Mouse (Mus musculus): ENCODE data around the gene Htr1d. TPM values are rescaled to one million over a fixed set of nuclear protein-coding genes. Genes with fewer than 3 reads are reported as not detected.

Gene Htr1d
- polyA plus RNA-seq, 1 experiment, result 0.81 TPM

DNA sequence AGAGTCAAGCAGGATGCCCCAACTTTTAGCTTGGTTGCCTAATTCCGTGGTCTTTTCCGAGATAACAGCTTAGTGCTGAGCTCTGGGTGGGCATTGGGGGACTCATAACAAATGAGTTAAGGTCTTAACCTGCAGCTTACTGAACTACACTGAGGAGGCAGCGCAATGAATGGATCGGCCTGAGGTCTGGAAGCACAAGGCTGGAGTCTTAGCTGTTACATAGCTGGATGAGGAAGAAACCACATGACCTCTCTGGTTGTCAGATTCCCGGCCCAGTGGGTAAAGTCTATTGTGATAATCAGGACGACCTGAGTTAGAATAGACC is 38.4 kb downstream of the Htr1d start:
- H3K4me3 ChIP-seq (ENCODE audit: insufficient read depth, low read length), result peak overlapping the region; percentile 82
- H3K4me1 ChIP-seq (ENCODE audit: control insufficient read depth, insufficient read depth, low read length), result peaks cover 1% of the 10 kb centered on the region; the same call in 1 of the 2 replicates
- TF ChIP-seq POLR2A (IDR thresholded peaks at IDR 0.05; ENCODE audit: extremely low read depth, insufficient read depth, low read length) (no peak), CTCF (IDR thresholded peaks at IDR 0.05; ENCODE audit: extremely low read depth, insufficient read depth, low read length) (no peak)
- H3K27ac ChIP-seq (ENCODE audit: insufficient read depth, low read length), result peak overlapping the region; percentile 93; the same call in 1 of the 2 replicates

GRCm38 (mm10) chr4:136462086-136462838 is 38.9 kb downstream of the Htr1d start, which contains the start of gene 6030445D17Rik:
Gene 6030445D17Rik (plus strand): TSS chr4:136462250.
- peak within 1 kb of the TSS; percentile 93 for H3K27ac ChIP-seq (ENCODE audit: insufficient read depth, low read length)

DNA sequence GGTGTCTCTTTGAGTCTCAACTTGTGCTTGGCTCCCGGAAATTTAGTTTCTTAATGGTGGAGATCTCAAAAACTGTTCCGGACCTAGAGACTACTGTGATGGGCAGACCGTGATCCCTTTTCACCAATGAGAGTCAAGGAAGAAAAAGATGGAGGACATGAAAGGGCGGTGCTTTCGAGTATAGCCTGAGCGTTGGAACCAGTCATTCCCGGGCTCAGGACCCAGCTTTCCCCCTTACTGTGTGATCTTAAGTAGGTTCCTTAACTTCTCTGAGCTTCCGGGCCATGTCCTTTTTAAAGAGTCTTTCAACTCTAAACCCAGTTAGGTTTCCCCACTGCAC is 39.5 kb downstream of the Htr1d start:
- Histone ChIP-seq H3K27ac (ENCODE audit: insufficient read depth, low read length) (peak overlapping the region; percentile 93), H3K4me1 (ENCODE audit: control insufficient read depth, insufficient read depth, low read length) (peaks cover 1% of the 10 kb centered on the region; the same call in 1 of the 2 replicates), H3K4me3 (ENCODE audit: insufficient read depth, low read length) (peak overlapping the region; percentile 82)
- TF ChIP-seq POLR2A (IDR thresholded peaks at IDR 0.05; ENCODE audit: extremely low read depth, insufficient read depth, low read length) (no peak), CTCF (IDR thresholded peaks at IDR 0.05; ENCODE audit: extremely low read depth, insufficient read depth, low read length) (no peak)

More at GRCm38 (mm10) chr4:136462086-136462838, 38.9 kb downstream of the Htr1d start, which contains the start of gene 6030445D17Rik:
- TF ChIP-seq POLR2A (IDR thresholded peaks at IDR 0.05; ENCODE audit: extremely low read depth, insufficient read depth, low read length) (no peak), CTCF (IDR thresholded peaks at IDR 0.05; ENCODE audit: extremely low read depth, insufficient read depth, low read length) (no peak)
- H3K4me1 ChIP-seq (ENCODE audit: control insufficient read depth, insufficient read depth, low read length), result peaks cover 1% of the 10 kb centered on the region; the same call in 1 of the 2 replicates
- peak within 1 kb of the TSS; percentile 82 for H3K4me3 ChIP-seq (ENCODE audit: insufficient read depth, low read length)

GRCm38 (mm10) chr4:136463436-136463835 is 40.1 kb downstream of the Htr1d start:
- Histone ChIP-seq H3K4me3 (ENCODE audit: insufficient read depth, low read length) (0 out of 2 replicates have a peak overlapping the region, but pooled peaks have one; percentile 82), H3K4me1 (ENCODE audit: control insufficient read depth, insufficient read depth, low read length) (peaks cover 1% of the 10 kb centered on the region; the same call in 1 of the 2 replicates), H3K27ac (ENCODE audit: insufficient read depth, low read length) (no peak overlapping the region)
- TF ChIP-seq POLR2A (IDR thresholded peaks at IDR 0.05; ENCODE audit: extremely low read depth, insufficient read depth, low read length) (no peak), CTCF (IDR thresholded peaks at IDR 0.05; ENCODE audit: extremely low read depth, insufficient read depth, low read length) (no peak)

GRCm38 (mm10) chr4:136466226-136466625 is 42.9 kb downstream of the Htr1d start:
- Histone ChIP-seq H3K27ac (ENCODE audit: insufficient read depth, low read length) (no peak overlapping the region; the same call in 1 of the 2 replicates), H3K4me3 (ENCODE audit: insufficient read depth, low read length) (no peak overlapping the region), H3K4me1 (ENCODE audit: control insufficient read depth, insufficient read depth, low read length) (peaks cover 4% of the 10 kb centered on the region; the same call in 1 of the 2 replicates)
- no peak for TF ChIP-seq CTCF (IDR thresholded peaks at IDR 0.05; ENCODE audit: extremely low read depth, insufficient read depth, low read length)
- TF ChIP-seq POLR2A (IDR thresholded peaks at IDR 0.05; ENCODE audit: extremely low read depth, insufficient read depth, low read length), result no peak

- peaks cover 6% of the 10 kb centered on the region; the same call in 1 of the 2 replicates for H3K4me1 ChIP-seq (ENCODE audit: control insufficient read depth, insufficient read depth, low read length)
- peak overlapping the region; percentile 68; the same call in 1 of the 2 replicates for H3K27ac ChIP-seq (ENCODE audit: insufficient read depth, low read length)
- TF ChIP-seq CTCF (IDR thresholded peaks at IDR 0.05; ENCODE audit: extremely low read depth, insufficient read depth, low read length), result no peak
- TF ChIP-seq POLR2A (IDR thresholded peaks at IDR 0.05; ENCODE audit: extremely low read depth, insufficient read depth, low read length), result no peak
- peak overlapping the region; percentile 64; the same call in 1 of the 2 replicates for H3K4me3 ChIP-seq (ENCODE audit: insufficient read depth, low read length)
Measured at GRCm38 (mm10) chr4:136468553-136469327, 45.4 kb downstream of the Htr1d start.

GRCm38 (mm10) chr4:136469371-136469903 is 46.1 kb downstream of the Htr1d start, which contains the start of gene Luzp1:
Gene Luzp1 (plus strand): TSS chr4:136469761.
- TF ChIP-seq POLR2A (IDR thresholded peaks at IDR 0.05; ENCODE audit: extremely low read depth, insufficient read depth, low read length) (peak; percentile 77; the same call in 1 of the 2 replicates), CTCF (IDR thresholded peaks at IDR 0.05; ENCODE audit: extremely low read depth, insufficient read depth, low read length) (no peak)
- Histone ChIP-seq H3K4me1 (ENCODE audit: control insufficient read depth, insufficient read depth, low read length) (peaks cover 6% of the 10 kb centered on the region; the same call in 1 of the 2 replicates), H3K27ac (ENCODE audit: insufficient read depth, low read length) (peak within 1 kb of the TSS; percentile 72), H3K4me3 (ENCODE audit: insufficient read depth, low read length) (peak within 1 kb of the TSS; percentile 64)

- H3K4me1 ChIP-seq (ENCODE audit: control insufficient read depth, insufficient read depth, low read length), result peaks cover 6% of the 10 kb centered on the region; the same call in 1 of the 2 replicates
- TF ChIP-seq CTCF (IDR thresholded peaks at IDR 0.05; ENCODE audit: extremely low read depth, insufficient read depth, low read length) (no peak), POLR2A (IDR thresholded peaks at IDR 0.05; ENCODE audit: extremely low read depth, insufficient read depth, low read length) (no peak)
- H3K4me3 ChIP-seq (ENCODE audit: insufficient read depth, low read length), result peak overlapping the region; percentile 64
- H3K27ac ChIP-seq (ENCODE audit: insufficient read depth, low read length), result peak overlapping the region; percentile 72
Measured at GRCm38 (mm10) chr4:136469941-136470346, 46.6 kb downstream of the Htr1d start.
